Mouse (Mus musculus): ENCODE measurements around the gene Gm1123. TPM values are rescaled to one million over a fixed set of nuclear protein-coding genes. Genes with fewer than 3 reads are reported as not detected.
A peak's percentile ranks its signal among the peaks of the same experiment; 100 is the strongest.

Gene Gm1123
- 1 to 10 TPM in 1 of 2 experiments, under 1 TPM in 1; 0.94 to 1.1 TPM for polyA plus RNA-seq (2017; shearing (Covaris generic))

GRCm38 (mm10) chr9:99035575-99035974, at the start of gene Gm1123:
Gm1123 (minus strand) TSS chr9:99035715.
- no peak for ATAC-seq

GRCm38 (mm10) chr9:99081718-99082117, 46.2 kb upstream of the Gm1123 start:
- ATAC-seq = no peak

GRCm38 (mm10) chr9:99081308-99081707, 45.8 kb upstream of the Gm1123 start:
- no peak for ATAC-seq

GRCm38 (mm10) chr9:99080657-99081056, 45.1 kb upstream of the Gm1123 start:
- ATAC-seq = no peak

- ATAC-seq = no peak
Observed at GRCm38 (mm10) chr9:99074462-99074861, 38.9 kb upstream of the Gm1123 start.

- ATAC-seq = no peak
Observed at GRCm38 (mm10) chr9:99072538-99072937, 37.0 kb upstream of the Gm1123 start.

GRCm38 (mm10) chr9:99065311-99065710, 29.8 kb upstream of the Gm1123 start:
- ATAC-seq = no peak

- no peak for ATAC-seq
Observed at GRCm38 (mm10) chr9:99064216-99064615, 28.7 kb upstream of the Gm1123 start.

GRCm38 (mm10) chr9:99062544-99062943, 27.0 kb upstream of the Gm1123 start:
- peak; percentile 73 for ATAC-seq

GRCm38 (mm10) chr9:99057751-99058150, 22.2 kb upstream of the Gm1123 start:
- no peak for ATAC-seq

GRCm38 (mm10) chr9:99049760-99050159, 14.2 kb upstream of the Gm1123 start:
- no peak for ATAC-seq

- ATAC-seq = no peak
Observed at GRCm38 (mm10) chr9:99048724-99049250, 13.3 kb upstream of the Gm1123 start.

GRCm38 (mm10) chr9:99044761-99045160, 9.2 kb upstream of the Gm1123 start:
- ATAC-seq = no peak

- no peak for ATAC-seq
Observed at GRCm38 (mm10) chr9:99042641-99043040, 7.1 kb upstream of the Gm1123 start.

GRCm38 (mm10) chr9:99041994-99042393, 6.5 kb upstream of the Gm1123 start:
- no peak for ATAC-seq

- ATAC-seq = no peak
Observed at GRCm38 (mm10) chr9:99034111-99034510, 1.4 kb downstream of the Gm1123 start.

- ATAC-seq = no peak
Observed at GRCm38 (mm10) chr9:99032031-99032430, 3.5 kb downstream of the Gm1123 start.

GRCm38 (mm10) chr9:99021751-99022150, 13.8 kb downstream of the Gm1123 start:
- no peak for ATAC-seq

GRCm38 (mm10) chr9:99021166-99021565, 14.3 kb downstream of the Gm1123 start:
- ATAC-seq = no peak

- no peak for ATAC-seq
Observed at GRCm38 (mm10) chr9:99017679-99018078, 17.8 kb downstream of the Gm1123 start.

GRCm38 (mm10) chr9:99016759-99017158, 18.8 kb downstream of the Gm1123 start:
- no peak for ATAC-seq

GRCm38 (mm10) chr9:99016301-99016700, 19.2 kb downstream of the Gm1123 start:
- ATAC-seq = no peak

GRCm38 (mm10) chr9:99009898-99010199, 25.7 kb downstream of the Gm1123 start:
- ATAC-seq = peak; percentile 58

GRCm38 (mm10) chr9:99009069-99009897, 26.2 kb downstream of the Gm1123 start:
- ATAC-seq = peak; percentile 73
